Mouse (Mus musculus) limb, embryonic 13.5 days (tissue): Measurements from ENCODE around the gene Dgkh. TPM values are rescaled to one million over a fixed set of nuclear protein-coding genes. Genes with fewer than 3 reads are reported as not detected.

Source experiments
- ATAC-seq: fragments of 200-750 bp; cut with Nextera tagmentation; 2 replicates; pipeline ENCODE4 v1.8.0; 2017; ENCODE audit warnings: low read depth, moderate number of reproducible peaks, moderate TSS enrichment; ENCODE audit not compliant: low FRiP score
- H3K27ac ChIP-seq: fragments of 300-500 bp; sonication (generic); 2 replicates; pipeline ENCODE4 v1.5.1; 2015; ENCODE audit warnings: inconsistent platforms, mild to moderate bottlenecking, moderate library complexity
- H3K27me3 ChIP-seq: fragments of 300-500 bp; sonication (generic); 2 replicates; pipeline ENCODE4 v1.6.1; 2015; ENCODE audit warnings: mild to moderate bottlenecking, inconsistent platforms
- H3K36me3 ChIP-seq: fragments of 300-500 bp; sonication (generic); 2 replicates; pipeline ENCODE4 v1.6.1; 2015; ENCODE audit warnings: inconsistent platforms, mild to moderate bottlenecking, moderate library complexity
- H3K4me1 ChIP-seq: fragments of 300-500 bp; sonication (generic); 2 replicates; pipeline ENCODE4 v1.6.1; 2015; ENCODE audit warnings: inconsistent platforms
- H3K4me2 ChIP-seq: fragments of 300-500 bp; sonication (generic); replicated peaks from 2 replicates; pipeline ENCODE4 v1.6.1; 2015; ENCODE audit warnings: inconsistent platforms, mild to moderate bottlenecking, moderate library complexity
- H3K4me3 ChIP-seq: fragments of 300-500 bp; sonication (generic); 2 replicates; pipeline ENCODE4 v1.5.1; 2015; ENCODE audit warnings: moderate library complexity, mild to moderate bottlenecking, inconsistent platforms
- H3K9ac ChIP-seq: fragments of 300-500 bp; sonication (generic); 2 replicates; pipeline ENCODE4 v1.6.1; 2015; ENCODE audit warnings: mild to moderate bottlenecking, inconsistent platforms
- H3K9me3 ChIP-seq: fragments of 300-500 bp; sonication (generic); 2 replicates; pipeline ENCODE4 v1.6.1; 2016; ENCODE audit warnings: inconsistent platforms
- WGBS: fragments of 180-500 bp; shearing (Covaris S2); methylation state at CpG from one replicate; pipeline ENCODE4 v1.1.7; 2015; 5-methylcytosine and 5-hydroxymethylcytosine counted together
- polyA plus RNA-seq: library from polyadenylated mRNA; unstranded; fragments of >200 nt; fragmentation: Nextera tagmentation; extraction: Ambion mirVana; gene quantifications from 2 replicates; pipeline ENCODE4 v1.2.1, GENCODE M21; 2015

Gene Dgkh
- polyA plus RNA-seq, 1 experiment from 2014 or later: 1.1 TPM

GRCm38 (mm10) chr14:78662641-78663040, 69.9 kb downstream of the Dgkh start:
- WGBS: 83% methylated on average over 5 of the region's 5 CpGs
- Histone ChIP-seq H3K9ac (no peak overlapping the region), H3K27ac (no peak overlapping the region), H3K4me1 (peaks cover under 1% of the 10 kb centered on the region), H3K4me2 (no peak overlapping the region), H3K9me3 (peaks cover 11% of the 10 kb centered on the region), H3K4me3 (no peak overlapping the region), H3K27me3 (no peaks in the 10 kb centered on the region), H3K36me3 (no peaks in the 10 kb centered on the region; the same call in 1 of the 2 replicates)
- no peak for ATAC-seq

DNA sequence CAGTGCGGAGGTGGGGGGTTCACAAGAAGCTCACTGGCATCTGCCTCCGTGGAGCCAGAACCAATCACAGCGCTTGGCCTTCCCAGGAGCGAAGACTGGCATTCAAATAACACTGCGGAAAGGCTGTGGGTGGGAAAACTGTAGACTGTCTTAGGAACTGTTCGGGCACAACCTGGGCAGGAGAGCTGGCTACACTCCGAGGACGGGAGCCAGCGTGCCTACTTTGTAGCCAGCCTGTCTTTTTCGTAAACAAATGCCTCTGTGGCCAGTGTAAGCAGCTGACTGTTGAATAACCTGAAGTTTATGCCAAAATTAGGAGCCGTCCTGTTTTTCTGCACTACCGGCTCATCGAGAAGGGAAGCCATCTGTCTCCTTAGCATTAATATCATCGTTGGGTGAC, 71.1 kb downstream of the Dgkh start:
- 93% methylated on average over 14 of the region's 14 CpGs for WGBS
- no peak overlapping the region for H3K9ac ChIP-seq
- H3K9me3 ChIP-seq: peaks cover 11% of the 10 kb centered on the region

DNA sequence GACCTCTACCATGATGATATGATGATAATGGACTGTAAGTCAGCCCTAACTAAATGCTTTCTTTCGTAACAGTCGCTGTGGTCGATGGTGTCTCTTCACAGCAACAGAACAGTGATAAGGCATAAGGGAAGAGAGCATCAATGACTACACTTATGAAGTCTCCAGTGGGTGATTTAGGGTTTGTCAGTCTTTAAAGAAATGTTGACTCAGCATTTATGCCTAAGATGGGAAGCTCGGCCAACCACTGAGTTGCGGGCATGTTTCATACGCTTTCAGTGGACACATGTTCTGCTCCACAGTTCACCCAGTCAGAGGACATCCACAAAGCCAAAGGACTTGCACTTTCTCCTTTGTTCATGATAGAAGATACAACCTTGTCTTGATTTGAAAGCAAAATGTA, 73.9 kb downstream of the Dgkh start:
- H3K4me2 ChIP-seq: no peak overlapping the region
- H3K27ac ChIP-seq: no peak overlapping the region
- no peaks in the 10 kb centered on the region for H3K27me3 ChIP-seq
- no peak overlapping the region for H3K9ac ChIP-seq
- peaks cover 11% of the 10 kb centered on the region for H3K9me3 ChIP-seq
- H3K4me3 ChIP-seq: no peak overlapping the region
- H3K4me1 ChIP-seq: peaks cover 14% of the 10 kb centered on the region
- no peak for ATAC-seq
- H3K36me3 ChIP-seq: no peaks in the 10 kb centered on the region; the same call in 1 of the 2 replicates
- 97% methylated on average over 6 of the region's 6 CpGs for WGBS

More for the DNA sequence above, 71.1 kb downstream of the Dgkh start:
- Histone ChIP-seq H3K36me3 (no peaks in the 10 kb centered on the region; the same call in 1 of the 2 replicates), H3K27ac (no peak overlapping the region), H3K27me3 (no peaks in the 10 kb centered on the region), H3K4me2 (no peak overlapping the region), H3K4me3 (no peak overlapping the region), H3K4me1 (peaks cover 12% of the 10 kb centered on the region)
- ATAC-seq: no peak

DNA sequence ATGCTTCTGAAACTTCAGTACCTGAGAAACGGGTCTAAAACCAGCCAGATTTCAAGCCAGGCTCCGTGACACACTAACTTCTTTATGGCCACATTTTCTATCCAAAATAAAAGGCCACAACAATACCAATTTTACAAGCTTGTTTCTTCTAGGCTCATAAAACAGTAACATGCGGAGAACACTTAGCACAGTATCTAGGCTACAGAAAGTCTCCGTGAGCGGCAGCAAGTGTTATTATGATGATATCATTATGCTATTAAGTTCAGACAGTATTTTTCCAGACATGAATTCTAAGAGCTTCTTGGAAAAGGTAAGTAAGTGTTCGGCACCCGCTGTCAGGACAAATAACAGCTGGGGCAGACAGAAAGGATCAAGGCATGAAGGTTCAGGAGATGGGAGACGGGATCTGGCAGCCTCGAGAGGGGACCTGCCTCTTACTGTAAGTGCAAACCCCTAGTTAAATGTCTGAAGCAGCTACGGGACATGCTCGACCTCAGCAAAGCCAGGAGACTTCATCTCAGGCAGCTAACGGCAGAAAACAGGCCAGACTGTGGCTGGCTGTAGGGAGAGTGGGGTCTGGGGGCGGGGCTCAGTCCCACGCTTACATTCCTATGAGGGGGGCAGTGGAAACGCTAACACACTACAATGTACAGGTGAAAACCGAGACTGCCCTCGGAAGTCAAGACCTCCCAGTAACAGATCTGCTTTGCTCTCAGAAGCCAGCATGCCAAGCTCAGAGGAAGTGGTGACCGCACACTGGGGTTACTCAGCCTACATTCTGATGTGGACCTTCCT, 75.5 kb downstream of the Dgkh start:
- Histone ChIP-seq H3K27ac (peak overlapping the region; percentile 28; the same call in 1 of the 2 replicates), H3K4me1 (peaks cover 14% of the 10 kb centered on the region), H3K4me2 (peak overlapping the region; percentile 36), H3K27me3 (no peaks in the 10 kb centered on the region), H3K9ac (no peak overlapping the region), H3K9me3 (peaks cover 11% of the 10 kb centered on the region), H3K4me3 (no peak overlapping the region), H3K36me3 (no peaks in the 10 kb centered on the region; the same call in 1 of the 2 replicates)
- 44% methylated on average over 18 of the region's 18 CpGs for WGBS
- ATAC-seq: peak; percentile 65; the same call in 1 of the 2 replicates

DNA sequence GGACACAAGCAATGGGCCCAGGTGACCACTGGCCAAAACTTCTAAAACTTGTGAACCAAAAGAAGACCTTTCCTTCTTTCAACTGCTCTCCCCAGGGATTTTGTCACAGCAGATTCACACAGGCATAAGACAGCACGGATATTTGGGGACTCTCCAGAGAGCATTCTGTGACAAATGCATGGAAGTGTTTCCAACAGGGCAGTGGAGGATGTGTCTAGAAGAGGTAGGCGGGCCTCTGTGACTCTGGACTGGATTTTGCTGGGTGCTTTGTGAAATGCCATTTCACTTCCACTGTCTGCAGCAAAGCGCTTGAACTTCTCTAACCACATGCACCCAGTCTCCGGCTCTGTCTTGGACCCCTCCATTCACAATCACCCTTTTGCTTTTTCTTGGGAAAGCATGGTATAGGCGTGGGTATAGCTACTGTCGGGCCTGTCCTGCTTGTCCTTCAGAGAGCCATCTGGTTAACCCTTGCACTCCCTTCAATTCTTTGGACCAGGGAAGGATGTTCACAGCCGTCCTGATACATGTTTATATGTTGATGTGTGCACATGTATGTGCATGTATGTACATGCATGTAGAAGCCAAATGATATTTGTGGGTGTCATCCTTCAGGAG, 77.5 kb downstream of the Dgkh start:
- H3K27me3 ChIP-seq: no peaks in the 10 kb centered on the region
- 85% methylated on average over 7 of the region's 7 CpGs for WGBS
- ATAC-seq: no peak
- no peaks in the 10 kb centered on the region; the same call in 1 of the 2 replicates for H3K36me3 ChIP-seq
- H3K4me1 ChIP-seq: peaks cover 14% of the 10 kb centered on the region
- no peak overlapping the region for H3K4me2 ChIP-seq
- no peak overlapping the region for H3K9ac ChIP-seq
- H3K4me3 ChIP-seq: no peak overlapping the region
- peaks cover 4% of the 10 kb centered on the region; the same call in 1 of the 2 replicates for H3K9me3 ChIP-seq
- H3K27ac ChIP-seq: no peak overlapping the region

DNA sequence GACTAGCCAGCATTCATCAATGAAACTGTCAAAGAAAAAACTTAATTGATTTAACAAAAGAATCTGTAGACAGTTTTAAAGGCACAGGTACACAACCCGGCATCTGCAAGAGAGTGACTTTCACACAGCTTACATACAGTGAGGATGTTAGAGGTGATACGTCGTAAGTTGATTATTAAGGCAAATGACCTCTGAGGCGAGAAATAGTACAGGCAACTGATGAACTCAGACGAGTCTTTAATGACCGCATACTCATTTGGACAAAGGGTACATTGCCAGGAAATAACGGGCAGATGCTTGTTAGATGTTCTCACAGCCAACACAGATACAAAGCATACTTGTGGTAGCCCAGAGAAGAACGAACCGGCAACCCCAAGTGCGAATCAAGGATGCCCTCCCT, 78.4 kb downstream of the Dgkh start:
- H3K9me3 ChIP-seq: peaks cover 4% of the 10 kb centered on the region; the same call in 1 of the 2 replicates
- no peak overlapping the region for H3K9ac ChIP-seq
- no peaks in the 10 kb centered on the region; the same call in 1 of the 2 replicates for H3K36me3 ChIP-seq
- H3K27me3 ChIP-seq: no peaks in the 10 kb centered on the region
- H3K4me3 ChIP-seq: no peak overlapping the region
- no peak overlapping the region for H3K4me2 ChIP-seq
- no peak overlapping the region for H3K27ac ChIP-seq
- no peak for ATAC-seq
- peaks cover 14% of the 10 kb centered on the region for H3K4me1 ChIP-seq
- WGBS: 81% methylated on average over 10 of the region's 10 CpGs

GRCm38 (mm10) chr14:78653333-78653732, 79.2 kb downstream of the Dgkh start:
- Histone ChIP-seq H3K4me3 (no peak overlapping the region), H3K4me1 (peaks cover 14% of the 10 kb centered on the region), H3K9me3 (peaks cover 3% of the 10 kb centered on the region; the same call in 1 of the 2 replicates), H3K27me3 (no peaks in the 10 kb centered on the region), H3K9ac (no peak overlapping the region), H3K27ac (no peak overlapping the region), H3K4me2 (no peak overlapping the region), H3K36me3 (no peaks in the 10 kb centered on the region; the same call in 1 of the 2 replicates)
- ATAC-seq: no peak
- 94% methylated on average over 5 of the region's 5 CpGs for WGBS

DNA sequence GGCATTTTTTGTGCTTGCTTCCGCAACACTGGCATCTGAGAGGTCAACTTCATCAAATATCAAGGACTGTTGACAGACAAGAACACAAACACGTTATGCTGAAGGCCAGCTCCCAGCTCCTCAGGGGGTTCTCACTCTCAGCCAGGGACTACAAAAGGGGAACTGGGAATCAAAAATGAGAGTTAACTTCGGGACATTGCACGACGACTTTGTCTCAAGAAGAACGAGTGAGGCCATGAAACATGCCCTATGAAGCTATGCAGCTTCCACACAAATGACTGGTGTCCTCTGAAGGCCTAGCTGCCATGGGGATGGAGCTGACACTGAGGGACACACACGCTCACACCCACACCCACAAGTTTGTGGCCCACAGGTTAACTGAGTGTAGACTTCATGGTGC, 80.9 kb downstream of the Dgkh start:
- ATAC-seq: no peak
- H3K27ac ChIP-seq: no peak overlapping the region
- WGBS: 83% methylated on average over 7 of the region's 7 CpGs

GRCm38 (mm10) chr14:78650379-78651095, 82.0 kb downstream of the Dgkh start:
- H3K4me2 ChIP-seq: no peak overlapping the region
- H3K4me3 ChIP-seq: no peak overlapping the region
- WGBS: 79% methylated on average over 9 of the region's 9 CpGs
- no peaks in the 10 kb centered on the region; the same call in 1 of the 2 replicates for H3K36me3 ChIP-seq
- H3K27ac ChIP-seq: no peak overlapping the region
- H3K9ac ChIP-seq: no peak overlapping the region
- no peaks in the 10 kb centered on the region for H3K4me1 ChIP-seq
- no peak for ATAC-seq
- no peaks in the 10 kb centered on the region for H3K9me3 ChIP-seq
- no peaks in the 10 kb centered on the region for H3K27me3 ChIP-seq

More for the DNA sequence above, 80.9 kb downstream of the Dgkh start:
- Histone ChIP-seq H3K27me3 (no peaks in the 10 kb centered on the region), H3K9ac (no peak overlapping the region), H3K4me3 (no peak overlapping the region), H3K36me3 (no peaks in the 10 kb centered on the region; the same call in 1 of the 2 replicates), H3K4me1 (peaks cover 4% of the 10 kb centered on the region), H3K9me3 (no peaks in the 10 kb centered on the region), H3K4me2 (no peak overlapping the region)

- H3K9ac ChIP-seq: no peak overlapping the region; the same call in 1 of the 2 replicates
These were observed 82.9 kb downstream of the Dgkh start for GRCm38 (mm10) chr14:78649525-78650274.

GRCm38 (mm10) chr14:78645622-78646021, 87.0 kb downstream of the Dgkh start:
- 77% methylated on average over 3 of the region's 3 CpGs for WGBS
- Histone ChIP-seq H3K4me1 (no peaks in the 10 kb centered on the region), H3K27ac (no peak overlapping the region), H3K4me2 (no peak overlapping the region), H3K27me3 (no peaks in the 10 kb centered on the region), H3K9ac (no peak overlapping the region), H3K4me3 (no peak overlapping the region), H3K9me3 (no peaks in the 10 kb centered on the region), H3K36me3 (no peaks in the 10 kb centered on the region)
- no peak for ATAC-seq

More at GRCm38 (mm10) chr14:78649525-78650274, 82.9 kb downstream of the Dgkh start:
- no peaks in the 10 kb centered on the region for H3K9me3 ChIP-seq
- ATAC-seq: no peak
- no peak overlapping the region for H3K27ac ChIP-seq
- WGBS: 83% methylated on average over 21 of the region's 21 CpGs
- H3K27me3 ChIP-seq: no peaks in the 10 kb centered on the region
- no peak overlapping the region for H3K4me2 ChIP-seq
- no peaks in the 10 kb centered on the region; the same call in 1 of the 2 replicates for H3K36me3 ChIP-seq
- no peak overlapping the region for H3K4me3 ChIP-seq
- no peaks in the 10 kb centered on the region for H3K4me1 ChIP-seq
